Mouse (Mus musculus): Measurements from ENCODE around the gene Dimt1.

- 0 out of 2 replicates have a peak, but pooled peaks have one; percentile 1 for TF ChIP-seq CTCF (IDR thresholded peaks at IDR 0.05)
- TF ChIP-seq EP300 (IDR thresholded peaks at IDR 0.05) = no peak
Measured at GRCm38 (mm10) chr13:106946594-106947540, at the start of gene Dimt1.
